Mouse (Mus musculus): ENCODE measurements around the gene Thumpd3. TPM values are rescaled to one million over a fixed set of nuclear protein-coding genes. Genes with fewer than 3 reads are reported as not detected.

Thumpd3 gene
- polyA plus RNA-seq, 1 experiment, result 27.2 TPM

DNA sequence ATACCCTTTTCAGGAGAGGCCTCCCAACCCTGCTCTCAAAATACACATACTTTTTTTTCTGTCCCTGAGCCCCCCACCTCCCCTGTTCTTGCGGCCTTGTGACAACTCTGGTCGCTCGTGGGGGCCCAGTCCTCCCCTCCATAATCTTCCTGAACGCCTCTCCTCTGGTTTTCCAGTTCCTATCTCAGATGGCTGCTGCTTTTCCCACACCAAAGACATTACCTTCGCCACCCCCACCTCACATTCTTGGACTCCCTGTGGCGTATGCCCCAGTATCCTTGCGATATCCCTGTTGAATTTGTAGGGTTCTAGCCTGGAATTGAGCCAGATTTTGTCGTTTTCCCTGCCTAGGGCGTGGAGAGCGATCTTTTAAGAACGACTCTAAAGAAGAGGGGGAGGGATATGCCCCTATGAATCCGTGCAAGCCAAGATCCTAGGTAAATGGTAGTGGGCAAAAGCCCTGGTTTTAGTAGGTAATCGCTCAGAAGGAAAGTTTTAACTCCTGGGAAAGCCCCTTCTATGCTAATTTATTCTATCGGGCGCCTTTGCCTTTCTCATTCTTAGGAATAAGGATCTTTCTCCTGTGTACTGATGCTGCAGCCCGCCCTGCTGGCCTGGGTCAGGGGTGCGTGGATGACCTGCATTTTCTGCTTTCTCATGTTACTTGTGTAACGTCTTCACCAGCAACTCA lies 32.2 kb downstream of the Thumpd3 start:
- no peak for DNase-seq (ENCODE audit: low spot score)

DNA sequence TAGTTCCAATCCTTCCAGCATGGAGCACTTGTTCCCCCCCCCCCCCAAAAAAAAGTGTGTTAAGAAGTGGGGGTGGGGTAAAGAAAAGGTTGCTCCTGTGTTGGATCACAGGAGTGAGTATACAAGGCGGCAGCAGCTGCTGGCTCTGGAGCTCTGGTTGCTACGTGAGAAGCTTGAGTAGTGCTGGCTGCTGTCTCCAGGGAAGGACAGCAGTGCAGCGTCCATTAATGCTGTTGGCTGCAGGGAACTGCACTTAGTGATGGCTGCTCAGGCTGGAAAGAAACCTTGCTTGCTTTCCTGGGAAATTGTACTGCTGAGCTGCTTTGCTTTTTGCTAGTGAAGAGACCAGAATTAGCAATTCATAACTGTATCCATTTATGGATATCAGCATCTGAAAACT lies 33.5 kb downstream of the Thumpd3 start:
- no peak for DNase-seq (ENCODE audit: low spot score)

DNA sequence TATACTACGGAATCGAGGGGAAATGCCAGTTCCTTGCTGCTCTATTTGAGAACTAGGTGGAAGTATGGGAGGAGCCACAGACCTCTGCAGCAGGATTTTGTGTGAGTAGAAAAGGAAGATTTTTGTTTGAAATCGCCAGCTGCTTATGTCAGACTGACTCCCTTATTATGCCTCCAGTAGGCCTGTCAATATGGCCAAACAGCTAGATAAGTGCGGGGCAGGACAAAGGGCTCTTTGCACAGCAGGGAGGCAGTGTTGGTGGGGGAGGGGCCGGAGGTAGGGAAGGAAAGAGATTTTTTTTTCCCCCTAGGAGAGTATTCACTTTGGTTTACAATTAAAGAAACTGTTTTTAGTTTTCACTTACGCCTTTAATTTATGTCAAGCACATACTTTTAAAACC lies 36.2 kb downstream of the Thumpd3 start:
- no peak for DNase-seq (ENCODE audit: low spot score)

- DNase-seq (ENCODE audit: low spot score), result no peak
Measured at GRCm38 (mm10) chr6:113084590-113084989, 38.6 kb downstream of the Thumpd3 start.

DNA sequence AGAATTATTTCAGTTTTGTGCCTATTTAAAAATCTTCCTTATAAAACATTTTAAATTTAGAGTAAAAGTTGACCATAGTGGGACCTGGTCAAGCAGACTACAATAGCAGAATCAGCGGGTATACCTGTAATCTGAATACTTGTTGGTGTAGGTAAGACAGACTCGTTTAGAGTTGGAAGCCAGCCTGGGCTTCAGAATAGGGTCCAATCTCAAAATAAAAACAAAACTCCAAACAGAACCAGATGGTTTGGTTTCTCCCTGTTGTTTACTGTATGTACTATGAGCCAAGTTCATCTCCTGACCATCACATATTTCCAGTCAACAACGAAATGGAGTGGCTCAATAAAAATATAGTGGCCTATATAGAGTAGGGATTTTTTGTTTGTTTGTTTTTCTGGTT lies 47.2 kb downstream of the Thumpd3 start:
- DNase-seq (ENCODE audit: low spot score), result no peak

GRCm38 (mm10) chr6:113095547-113095946 lies 49.5 kb downstream of the Thumpd3 start:
- no peak for DNase-seq (ENCODE audit: low spot score)

- DNase-seq (ENCODE audit: low spot score), result no peak
Measured at GRCm38 (mm10) chr6:113097662-113098061, 51.6 kb downstream of the Thumpd3 start.

- peak; percentile 37 for DNase-seq (ENCODE audit: low spot score)
Measured at GRCm38 (mm10) chr6:113099640-113100289, 53.7 kb downstream of the Thumpd3 start.

GRCm38 (mm10) chr6:113102541-113102940 lies 56.5 kb downstream of the Thumpd3 start:
- DNase-seq (ENCODE audit: low spot score), result no peak

DNA sequence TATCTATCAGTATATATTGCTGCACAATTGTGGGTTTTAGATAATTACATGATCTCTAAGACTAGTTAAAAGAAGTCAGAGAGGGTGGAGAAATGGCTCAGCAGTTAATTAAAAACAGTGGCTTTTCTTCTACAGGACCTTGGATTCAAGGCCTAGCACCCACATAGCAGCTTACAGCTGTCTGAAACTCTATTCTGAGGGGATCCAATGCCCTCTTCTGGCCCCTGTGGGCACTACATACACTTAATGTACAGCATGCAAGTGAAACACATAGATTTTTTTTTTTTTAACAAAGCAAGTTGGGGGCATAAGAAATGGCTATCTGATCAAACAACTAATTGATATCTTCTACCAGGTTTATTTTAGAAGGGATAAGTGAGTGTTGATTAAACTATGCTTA lies 57.7 kb downstream of the Thumpd3 start:
- no peak for DNase-seq (ENCODE audit: low spot score)

GRCm38 (mm10) chr6:113109378-113109777 lies 63.4 kb downstream of the Thumpd3 start:
- no peak for DNase-seq (ENCODE audit: low spot score)

DNA sequence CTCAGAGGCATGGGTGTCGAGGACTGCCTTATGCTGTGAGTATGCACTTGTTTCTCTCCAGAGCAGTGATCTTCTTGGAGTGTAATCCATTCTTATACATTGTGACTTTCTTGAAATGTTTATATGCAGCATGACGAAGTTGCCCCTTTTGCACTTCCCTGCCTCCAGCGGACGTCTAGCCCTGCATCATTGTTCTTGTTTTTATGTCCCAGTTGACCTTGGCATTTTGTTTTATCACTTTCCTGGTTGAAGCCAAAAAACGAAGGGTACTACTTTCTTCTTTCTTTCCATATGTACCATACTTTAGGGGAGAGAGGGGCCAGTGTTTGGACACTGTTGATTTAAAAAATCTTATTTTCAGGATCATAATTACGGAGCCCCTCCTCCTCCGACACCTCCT lies 63.9 kb downstream of the Thumpd3 start:
- no peak for DNase-seq (ENCODE audit: low spot score)

Other genes starting within 250 kb of the Thumpd3 start
- 2.5 and 3.6 TPM in 2 replicates for gene Srgap3, start 99.0 kb upstream of the Thumpd3 start, polyA plus RNA-seq (2012; rRNA removed)
- gene Setd5, start 31.1 kb downstream of the Thumpd3 start, polyA plus RNA-seq (2012; rRNA removed), result 41.4 and 49.9 TPM in 2 replicates
- 0.22 and 0.35 TPM in 2 replicates for gene Lhfpl4, start 149.2 kb downstream of the Thumpd3 start, polyA plus RNA-seq (2012; rRNA removed)
- 22.5 and 26.5 TPM in 2 replicates for gene Mtmr14, start 191.6 kb downstream of the Thumpd3 start, polyA plus RNA-seq (2012; rRNA removed)
- gene Cpne9, start 236.1 kb downstream of the Thumpd3 start, polyA plus RNA-seq (2012; rRNA removed), result 0.03 and 0.18 TPM in 2 replicates